19 mouse cellular contexts compared by ENCODE assay signal in genomic region chr3:137289683-137289984, GRCm38 (mm10). TPM values are rescaled to one million over a fixed set of nuclear protein-coding genes. Genes with fewer than 3 reads are reported as not detected.
DNase-seq lines count a peak whose midpoint lies in the region; ATAC-seq and TF ChIP-seq lines count a peak whose summit lies in the region.
"Had no signal": no experiment of that assay in that cellular context is flagged by ENCODE, and none has a peak within 500 bp of the region (broad histone marks: within the 10 kb centered on the region; RNA-seq: fewer than 3 reads in every experiment).

No protein-coding gene starts in this region.

- peaks cover 14% of the 10 kb centered on the region for H3K4me1 ChIP-seq in kidney, embryonic 15.5 days
- H3K4me1 ChIP-seq in kidney, adult 2 months (ENCODE audit: control insufficient read depth, insufficient read depth, low read length): no peaks in the 10 kb centered on the region
- no peaks in the 10 kb centered on the region; the same call in 1 of the 2 replicates for H3K4me1 ChIP-seq in limb, embryonic 12.5 days (replicated peaks)
- H3K4me1 ChIP-seq in neural tube, embryonic 15.5 days: peaks cover 8% of the 10 kb centered on the region; the same call in 1 of the 2 replicates
- H3K4me1 ChIP-seq: midbrain, embryonic 15.5 days; stomach, embryonic 15.5 days had no signal

- intact Hi-C loops in left cerebral cortex, postnatal 10 days (cut with DNase I): no loop called here

- H3K36me3 ChIP-seq in kidney, embryonic 15.5 days: no peaks in the 10 kb centered on the region
- H3K36me3 ChIP-seq in kidney, adult 2 months (ENCODE audit: control insufficient read depth, insufficient read depth, low read length): no peaks in the 10 kb centered on the region
- no peaks in the 10 kb centered on the region for H3K36me3 ChIP-seq in limb, embryonic 12.5 days
- no peaks in the 10 kb centered on the region for H3K36me3 ChIP-seq in neural tube, embryonic 15.5 days
- H3K36me3 ChIP-seq: G1E; midbrain, embryonic 15.5 days; stomach, embryonic 15.5 days had no signal

- H3K4me3 ChIP-seq in kidney, embryonic 15.5 days (replicated peaks): no peak overlapping the region
- H3K4me3 ChIP-seq in kidney, adult 2 months (ENCODE audit: insufficient read depth, low read depth, low read length): no peak overlapping the region
- no peak overlapping the region for H3K4me3 ChIP-seq in limb, embryonic 12.5 days (replicated peaks)
- no peak overlapping the region for H3K4me3 ChIP-seq in neural tube, embryonic 15.5 days (replicated peaks)
- H3K4me3 ChIP-seq: midbrain, embryonic 15.5 days; stomach, embryonic 15.5 days had no signal

- no peak for DNase-seq in kidney, adult 2 months
- peak; percentile 54 for DNase-seq in fat pad, adult 2 months (ENCODE audit: extremely low read depth, low read depth, low spot score)
- DNase-seq in thymus, postnatal 14 days: no peak
- DNase-seq in left cerebral cortex, postnatal 10 days (ENCODE audit: extremely low spot score in 1 of 2, low spot score in 2 of 2): no peak
- DNase-seq: cerebellum, postnatal 14 days; heart, postnatal 4 days; kidney, adult 9 months; lung, adult 2 months; lung, postnatal 36 days; right cerebral cortex, postnatal 14 days; thymus, adult 2 months had no signal

- TF ChIP-seq POLR2A in kidney, adult 2 months (IDR thresholded peaks at IDR 0.05; ENCODE audit: low read depth, low read length): no peak

- ATAC-seq in kidney, embryonic 15.5 days (replicated peaks; ENCODE audit: low FRiP score): peak; percentile 50
- ATAC-seq in limb, embryonic 12.5 days (ENCODE audit: insufficient number of reproducible peaks, insufficient read depth, low FRiP score, low TSS enrichment, low read depth): peak; percentile 91
- ATAC-seq in neural tube, embryonic 15.5 days (ENCODE audit: low FRiP score): peak; percentile 38; the same call in 1 of the 2 replicates
- ATAC-seq: hindbrain, embryonic 16.5 days; midbrain, embryonic 15.5 days had no signal

- H3K4me2 ChIP-seq in kidney, embryonic 15.5 days: no peak overlapping the region
- H3K4me2 ChIP-seq in limb, embryonic 12.5 days: no peak overlapping the region
- no peak overlapping the region for H3K4me2 ChIP-seq in neural tube, embryonic 15.5 days
- H3K4me2 ChIP-seq: liver, embryonic 11.5 days; midbrain, embryonic 15.5 days; stomach, embryonic 15.5 days had no signal

- H3K9me3 ChIP-seq in kidney, embryonic 15.5 days (replicated peaks): no peaks in the 10 kb centered on the region
- H3K9me3 ChIP-seq in limb, embryonic 12.5 days: no peaks in the 10 kb centered on the region
- H3K9me3 ChIP-seq in neural tube, embryonic 15.5 days (replicated peaks): no peaks in the 10 kb centered on the region
- H3K9me3 ChIP-seq: G1E; midbrain, embryonic 15.5 days; stomach, embryonic 15.5 days had no signal

- H3K27ac ChIP-seq in kidney, embryonic 15.5 days: peak overlapping the region; percentile 68
- H3K27ac ChIP-seq in kidney, adult 2 months (ENCODE audit: insufficient read depth, low read depth, low read length): no peak overlapping the region
- H3K27ac ChIP-seq in limb, embryonic 12.5 days: peak overlapping the region; percentile 85
- H3K27ac ChIP-seq in neural tube, embryonic 15.5 days (replicated peaks): no peak overlapping the region
- H3K27ac ChIP-seq: midbrain, embryonic 15.5 days; stomach, embryonic 15.5 days had no signal

- TF ChIP-seq CTCF in kidney, adult 2 months (conservative IDR thresholded peaks at IDR 0.05; ENCODE audit: insufficient read depth, insufficient read length, low read depth, low read length): no peak

- 33% methylated on average over 3 of the region's 3 CpGs for WGBS in kidney, embryonic 15.5 days
- 37% methylated on average over 3 of the region's 3 CpGs for WGBS in kidney, adult 2 months
- whole genome bisulfite sequencing in limb, embryonic 12.5 days: 25% methylated on average over 3 of the region's 3 CpGs
- 14% methylated on average over 3 of the region's 3 CpGs for WGBS in neural tube, embryonic 15.5 days

- H3K27me3 ChIP-seq in kidney, embryonic 15.5 days: no peaks in the 10 kb centered on the region
- H3K27me3 ChIP-seq in kidney, adult 2 months (replicated peaks; ENCODE audit: control insufficient read depth, insufficient read depth, low read length): no peaks in the 10 kb centered on the region
- H3K27me3 ChIP-seq in limb, embryonic 12.5 days: 0 out of 2 replicates have a peak, but pooled peaks cover 4% of the 10 kb centered on the region
- no peaks in the 10 kb centered on the region for H3K27me3 ChIP-seq in neural tube, embryonic 15.5 days (replicated peaks)
- H3K27me3 ChIP-seq: midbrain, embryonic 15.5 days; stomach, embryonic 15.5 days had no signal

- H3K9ac ChIP-seq in kidney, embryonic 15.5 days: no peak overlapping the region
- no peak overlapping the region for H3K9ac ChIP-seq in limb, embryonic 12.5 days (replicated peaks)
- no peak overlapping the region for H3K9ac ChIP-seq in neural tube, embryonic 15.5 days (replicated peaks)
- H3K9ac ChIP-seq: midbrain, embryonic 15.5 days; stomach, embryonic 15.5 days had no signal

RNA-seq across cellular contexts. Expression of gene Emcn, which starts 51.2 kb away (rescaled TPM):
- polyA plus RNA-seq in kidney, embryonic 15.5 days (2015; fragmentation: Nextera tagmentation; extraction: Ambion mirVana): 96.8 and 97.2 TPM in 2 replicates
- 101 and 121 TPM in 2 replicates for polyA plus RNA-seq in kidney, adult 2 months (2012; rRNA removed)
- polyA plus RNA-seq in limb, embryonic 12.5 days (2016; fragmentation: Nextera tagmentation; extraction: Ambion mirVana): 23.0 and 26.3 TPM in 2 replicates
- 13.9 and 20.7 TPM in 2 replicates for polyA plus RNA-seq in neural tube, embryonic 15.5 days (2015; fragmentation: Nextera tagmentation; extraction: Ambion mirVana)
- total RNA-seq in left cerebral cortex, postnatal 10 days (2021): 1 to 10 TPM; 5.7 to 6.3 TPM
- polyA plus RNA-seq: G1E had no signal

Comparison
In these comparisons a context has a peak if more than half of its experiments do, and no peak if none do; other contexts are left out.
1. H3K27ac ChIP-seq: peak in kidney, embryonic 15.5 days (single experiment) and limb, embryonic 12.5 days (single experiment); none in kidney, adult 2 months (single experiment) and neural tube, embryonic 15.5 days (single experiment).
2. ATAC-seq: peak in every context shown above with its lines; median percentile 91 in limb, embryonic 12.5 days; 50 in kidney, embryonic 15.5 days; 38 in neural tube, embryonic 15.5 days.